In the genomic region with DNA sequence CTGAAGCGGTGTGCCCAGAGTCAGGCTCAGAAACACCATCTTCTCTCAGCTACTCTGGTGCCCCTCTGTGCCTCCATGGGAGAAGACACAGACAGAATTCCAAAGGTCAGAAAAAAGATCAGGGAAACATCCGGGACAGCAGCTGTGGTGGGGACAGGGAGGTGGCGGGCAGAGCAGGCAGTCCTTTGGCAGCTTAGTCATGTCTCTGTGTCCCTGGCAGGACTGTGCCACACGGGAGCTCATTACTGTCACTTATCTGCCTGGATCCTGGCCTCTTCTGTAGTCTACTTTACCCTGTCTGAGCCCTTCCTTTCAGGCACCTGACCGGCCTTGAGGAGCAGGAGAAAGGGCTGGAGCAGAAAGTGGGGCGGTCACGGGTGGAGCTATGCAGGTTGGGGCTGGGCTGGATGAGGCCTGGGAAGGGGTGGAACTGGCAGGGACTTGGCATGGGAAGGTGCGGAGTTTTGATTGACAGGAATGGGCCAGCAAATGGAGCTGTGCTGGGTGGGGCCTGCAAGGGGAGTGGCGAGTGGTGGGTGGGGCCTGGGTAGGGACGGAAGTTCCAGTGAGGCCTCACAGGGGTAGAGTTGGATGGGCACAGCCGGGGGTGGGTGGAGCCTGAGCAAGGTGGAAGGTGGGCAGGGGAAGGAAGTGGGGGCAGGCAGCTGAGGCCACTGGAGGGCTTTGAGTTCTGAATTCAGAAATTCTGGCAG, we compare ENCODE assay signal across 7 mouse cellular contexts.
DNase-seq lines count a peak whose midpoint lies in the region; ATAC-seq and TF ChIP-seq lines count a peak whose summit lies in the region.

No protein-coding gene starts in this region.

- no peaks in the 10 kb centered on the region for H3K36me3 ChIP-seq in intestine, embryonic 15.5 days
- H3K36me3 ChIP-seq in limb, embryonic 14.5 days (ENCODE audit: control insufficient read depth, insufficient read depth, low read length), result no peaks in the 10 kb centered on the region
- no peaks in the 10 kb centered on the region for H3K36me3 ChIP-seq in midbrain, embryonic 12.5 days

- WGBS in intestine, embryonic 15.5 days, result 28% methylated on average over 11 of the region's 11 CpGs
- WGBS in limb, embryonic 14.5 days, result 35% methylated on average over 11 of the region's 11 CpGs
- WGBS in midbrain, embryonic 12.5 days, result 40% methylated on average over 11 of the region's 11 CpGs

- peaks cover 8% of the 10 kb centered on the region; the same call in 1 of the 2 replicates for H3K4me1 ChIP-seq in intestine, embryonic 15.5 days (replicated peaks)
- peaks cover 18% of the 10 kb centered on the region for H3K4me1 ChIP-seq in limb, embryonic 14.5 days (ENCODE audit: control insufficient read depth, insufficient read depth, low read length)
- H3K4me1 ChIP-seq in midbrain, embryonic 12.5 days, result peaks cover 17% of the 10 kb centered on the region

- no peak overlapping the region for H3K4me3 ChIP-seq in intestine, embryonic 15.5 days (replicated peaks)
- H3K4me3 ChIP-seq in limb, embryonic 14.5 days (replicated peaks; ENCODE audit: low read length), result no peak overlapping the region
- no peak overlapping the region for H3K4me3 ChIP-seq in midbrain, embryonic 12.5 days

- no peaks in the 10 kb centered on the region for H3K9me3 ChIP-seq in intestine, embryonic 15.5 days
- H3K9me3 ChIP-seq in limb, embryonic 14.5 days (ENCODE audit: control insufficient read depth, low read length), result no peaks in the 10 kb centered on the region
- no peaks in the 10 kb centered on the region for H3K9me3 ChIP-seq in midbrain, embryonic 12.5 days

- ATAC-seq in intestine, embryonic 15.5 days, result peak; percentile 97
- ATAC-seq in limb, embryonic 14.5 days (ENCODE audit: low FRiP score, low read depth), result peak; percentile 39
- peak; percentile 62; the same call in 1 of the 2 replicates for ATAC-seq in midbrain, embryonic 12.5 days (ENCODE audit: low FRiP score, low read depth)

- H3K27me3 ChIP-seq in intestine, embryonic 15.5 days (replicated peaks), result no peaks in the 10 kb centered on the region
- no peaks in the 10 kb centered on the region for H3K27me3 ChIP-seq in limb, embryonic 14.5 days (ENCODE audit: control insufficient read depth, insufficient read depth, low read length)
- no peaks in the 10 kb centered on the region for H3K27me3 ChIP-seq in midbrain, embryonic 12.5 days

- no peak for TF ChIP-seq POLR2A in limb, embryonic 14.5 days (IDR thresholded peaks at IDR 0.05; ENCODE audit: borderline replicate concordance, extremely low read depth, insufficient read depth, insufficient read length)

- H3K27ac ChIP-seq in intestine, embryonic 15.5 days, result peak overlapping the region; percentile 52; the same call in 1 of the 2 replicates
- H3K27ac ChIP-seq in limb, embryonic 14.5 days (replicated peaks; ENCODE audit: low read depth, low read length), result no peak overlapping the region
- H3K27ac ChIP-seq in midbrain, embryonic 12.5 days (replicated peaks), result no peak overlapping the region

- no peak overlapping the region for H3K9ac ChIP-seq in intestine, embryonic 15.5 days
- H3K9ac ChIP-seq in limb, embryonic 14.5 days (ENCODE audit: low read depth, low read length, severe bottlenecking), result no peak overlapping the region
- H3K9ac ChIP-seq in midbrain, embryonic 12.5 days (replicated peaks), result no peak overlapping the region

- DNase-seq in R1 (ENCODE audit: low read depth, low spot score), result peak; percentile 95
- peak; percentile 80 for DNase-seq in adrenal gland, postnatal 14 days
- DNase-seq in frontal cortex, postnatal 36 days (ENCODE audit: low spot score in 2 of 2), result peak; percentile 49 to 72
- peak; percentile 5 for DNase-seq in limb, embryonic 14.5 days (ENCODE audit: low spot score)
- DNase-seq in telencephalon, adult 2 months (ENCODE audit: low read depth, low spot score), result peak; percentile 66

- H3K4me2 ChIP-seq in intestine, embryonic 15.5 days (replicated peaks), result peak overlapping the region; percentile 35
- no peak overlapping the region for H3K4me2 ChIP-seq in limb, embryonic 14.5 days (replicated peaks; ENCODE audit: low read depth, low read length, severe bottlenecking)
- no peak overlapping the region for H3K4me2 ChIP-seq in midbrain, embryonic 12.5 days (replicated peaks)

Comparison
In these comparisons a context has a peak if more than half of its experiments do, and no peak if none do; other contexts are left out.
1. DNase-seq: peak in every context shown above with its lines; median percentile 95 in R1; 80 in adrenal gland, postnatal 14 days; 66 in telencephalon, adult 2 months; 60 in frontal cortex, postnatal 36 days; 5 in limb, embryonic 14.5 days.
2. ATAC-seq: peak in every context shown above with its lines; median percentile 97 in intestine, embryonic 15.5 days; 62 in midbrain, embryonic 12.5 days; 39 in limb, embryonic 14.5 days.